Mouse (Mus musculus) liver, embryonic 11.5 days (tissue): Measurements from ENCODE around the gene Tenm2. TPM values are rescaled to one million over a fixed set of nuclear protein-coding genes. Genes with fewer than 3 reads are reported as not detected.

ENCODE experiments used
- ATAC-seq: fragments of 200-750 bp; cut with Nextera tagmentation; replicated peaks from 2 replicates; pipeline ENCODE4 v1.8.0; 2017; ENCODE audit warnings: moderate number of reproducible peaks, mild to moderate bottlenecking, moderate TSS enrichment, moderate library complexity; ENCODE audit not compliant: low FRiP score
- DNase-seq: peaks from one replicate; pipeline ENCODE4 v3.0.0-alpha.2; 2017; ENCODE audit warnings: low spot score
- H3K27ac ChIP-seq: fragments of 300-500 bp; sonication (generic); 2 replicates; pipeline ENCODE4 v1.5.1; 2014; ENCODE audit warnings: mild to moderate bottlenecking, low read depth, low read length, control low read depth
- H3K27me3 ChIP-seq: fragments of 300-500 bp; sonication (generic); replicated peaks from 2 replicates; pipeline ENCODE4 v1.6.1; 2014; ENCODE audit warnings: low read length, mixed read lengths; ENCODE audit not compliant: control insufficient read depth, insufficient read depth
- H3K36me3 ChIP-seq: fragments of 300-500 bp; sonication (generic); 2 replicates; pipeline ENCODE4 v1.6.1; 2014; ENCODE audit warnings: mild to moderate bottlenecking, low read length, moderate library complexity, mixed read lengths; ENCODE audit not compliant: control insufficient read depth, insufficient read depth
- H3K4me1 ChIP-seq: fragments of 300-500 bp; sonication (generic); replicated peaks from 2 replicates; pipeline ENCODE4 v1.6.1; 2014; ENCODE audit warnings: low read length, mixed read lengths; ENCODE audit not compliant: control insufficient read depth, insufficient read depth
- H3K4me2 ChIP-seq: fragments of 300-500 bp; sonication (generic); 2 replicates; pipeline ENCODE4 v1.6.1; 2014; ENCODE audit warnings: mild to moderate bottlenecking, control low read depth, moderate library complexity
- H3K4me3 ChIP-seq: fragments of 300-500 bp; sonication (generic); 2 replicates; pipeline ENCODE4 v1.5.1; 2014; ENCODE audit warnings: low read depth, low read length, control low read depth
- H3K9ac ChIP-seq: fragments of 300-500 bp; sonication (generic); 2 replicates; pipeline ENCODE4 v1.6.1; 2014; ENCODE audit warnings: low read depth, low read length, control low read depth
- H3K9me3 ChIP-seq: fragments of 300-500 bp; sonication (generic); 2 replicates; pipeline ENCODE4 v1.6.1; 2016; ENCODE audit warnings: low read length, inconsistent platforms, mixed read lengths; ENCODE audit not compliant: control insufficient read depth
- WGBS: fragments of 180-500 bp; shearing (Covaris S2); extraction: QIAGEN DNeasy Blood & Tissue Kit; methylation state at CpG from one replicate; pipeline ENCODE4 v1.1.7; 2014; 5-methylcytosine and 5-hydroxymethylcytosine counted together
- polyA plus RNA-seq: library from polyadenylated mRNA; unstranded; fragments of >200 nt; fragmentation: Nextera tagmentation; extraction: Ambion mirVana; gene quantifications from 2 replicates; pipeline ENCODE4 v1.2.1, GENCODE M21; 2014

Tenm2 gene
- polyA plus RNA-seq, 1 experiment from 2014 or later, result 0.78 TPM

- Histone ChIP-seq H3K9me3 (no peaks in the 10 kb centered on the region), H3K27me3 (no peaks in the 10 kb centered on the region), H3K4me2 (no peak overlapping the region), H3K36me3 (no peaks in the 10 kb centered on the region), H3K4me3 (no peak overlapping the region), H3K9ac (no peak overlapping the region), H3K4me1 (no peaks in the 10 kb centered on the region), H3K27ac (no peak overlapping the region)
- WGBS, result 79% methylated on average over 6 of the region's 6 CpGs
- ATAC-seq, result no peak
- DNase-seq, result no peak
Measured at GRCm38 (mm10) chr11:36337063-36337462, 898.7 kb downstream of the Tenm2 start.

- Histone ChIP-seq H3K4me3 (no peak overlapping the region), H3K9ac (no peak overlapping the region), H3K4me2 (no peak overlapping the region), H3K36me3 (no peaks in the 10 kb centered on the region), H3K27ac (no peak overlapping the region), H3K27me3 (no peaks in the 10 kb centered on the region), H3K9me3 (no peaks in the 10 kb centered on the region), H3K4me1 (no peaks in the 10 kb centered on the region)
- WGBS, result 72% methylated on average over 5 of the region's 5 CpGs
- DNase-seq (no peak), ATAC-seq (no peak)
Measured at GRCm38 (mm10) chr11:36335147-36335546, 900.6 kb downstream of the Tenm2 start.

GRCm38 (mm10) chr11:36334100-36334735 lies 901.5 kb downstream of the Tenm2 start:
- Histone ChIP-seq H3K27ac (no peak overlapping the region), H3K4me1 (no peaks in the 10 kb centered on the region), H3K27me3 (no peaks in the 10 kb centered on the region), H3K36me3 (no peaks in the 10 kb centered on the region), H3K4me3 (no peak overlapping the region), H3K4me2 (no peak overlapping the region), H3K9ac (no peak overlapping the region), H3K9me3 (no peaks in the 10 kb centered on the region)
- 15% methylated on average over 7 of the region's 7 CpGs for WGBS
- DNase-seq (no peak), ATAC-seq (no peak)

- WGBS, result 66% methylated on average over 12 of the region's 12 CpGs
- no peak for ATAC-seq
Measured at GRCm38 (mm10) chr11:36332222-36332621, 903.5 kb downstream of the Tenm2 start.

GRCm38 (mm10) chr11:36331408-36332178 lies 904.2 kb downstream of the Tenm2 start:
- Histone ChIP-seq H3K4me1 (no peaks in the 10 kb centered on the region), H3K27ac (no peak overlapping the region), H3K9ac (no peak overlapping the region), H3K4me2 (no peak overlapping the region), H3K9me3 (no peaks in the 10 kb centered on the region), H3K4me3 (no peak overlapping the region), H3K27me3 (no peaks in the 10 kb centered on the region), H3K36me3 (no peaks in the 10 kb centered on the region)
- DNase-seq (no peak), ATAC-seq (no peak)
- 75% methylated on average over 13 of the region's 13 CpGs for WGBS

More at GRCm38 (mm10) chr11:36332222-36332621, 903.5 kb downstream of the Tenm2 start:
- no peak overlapping the region for H3K27ac ChIP-seq
- H3K36me3 ChIP-seq, result no peaks in the 10 kb centered on the region
- H3K4me1 ChIP-seq, result no peaks in the 10 kb centered on the region
- H3K9me3 ChIP-seq, result no peaks in the 10 kb centered on the region
- H3K27me3 ChIP-seq, result no peaks in the 10 kb centered on the region
- H3K4me2 ChIP-seq, result no peak overlapping the region
- no peak for DNase-seq
- no peak overlapping the region for H3K9ac ChIP-seq
- H3K4me3 ChIP-seq, result no peak overlapping the region

- H3K27ac ChIP-seq, result no peak overlapping the region
- no peaks in the 10 kb centered on the region for H3K27me3 ChIP-seq
- no peak overlapping the region for H3K9ac ChIP-seq
- WGBS, result 77% methylated on average over 5 of the region's 5 CpGs
- ATAC-seq (no peak), DNase-seq (no peak)
- H3K9me3 ChIP-seq, result no peaks in the 10 kb centered on the region
- H3K4me2 ChIP-seq, result no peak overlapping the region
- no peaks in the 10 kb centered on the region for H3K4me1 ChIP-seq
- no peak overlapping the region for H3K4me3 ChIP-seq
- H3K36me3 ChIP-seq, result no peaks in the 10 kb centered on the region
Measured at GRCm38 (mm10) chr11:36327243-36327642, 908.5 kb downstream of the Tenm2 start.

GRCm38 (mm10) chr11:36309317-36309716 lies 926.4 kb downstream of the Tenm2 start:
- H3K4me1 ChIP-seq, result no peaks in the 10 kb centered on the region
- ATAC-seq (no peak), DNase-seq (no peak)
- 62% methylated on average over 4 of the region's 4 CpGs for WGBS
- H3K4me2 ChIP-seq, result no peak overlapping the region
- no peaks in the 10 kb centered on the region for H3K36me3 ChIP-seq
- no peak overlapping the region for H3K27ac ChIP-seq
- no peaks in the 10 kb centered on the region for H3K9me3 ChIP-seq
- H3K9ac ChIP-seq, result no peak overlapping the region
- no peak overlapping the region for H3K4me3 ChIP-seq
- no peaks in the 10 kb centered on the region for H3K27me3 ChIP-seq

GRCm38 (mm10) chr11:36307276-36307675 lies 928.5 kb downstream of the Tenm2 start:
- H3K9ac ChIP-seq, result no peak overlapping the region
- ATAC-seq (no peak), DNase-seq (no peak)
- WGBS, result 81% methylated on average over 6 of the region's 6 CpGs
- H3K4me2 ChIP-seq, result no peak overlapping the region
- no peak overlapping the region for H3K4me3 ChIP-seq
- no peaks in the 10 kb centered on the region for H3K4me1 ChIP-seq
- no peaks in the 10 kb centered on the region for H3K9me3 ChIP-seq
- H3K27me3 ChIP-seq, result no peaks in the 10 kb centered on the region
- H3K27ac ChIP-seq, result no peak overlapping the region
- no peaks in the 10 kb centered on the region for H3K36me3 ChIP-seq
